Mouse (Mus musculus) embryonic facial prominence, embryonic 11.5 days (tissue): ENCODE data around the gene Ass1. TPM values are rescaled to one million over a fixed set of nuclear protein-coding genes. Genes with fewer than 3 reads are reported as not detected.

Source experiments
- ATAC-seq: fragments of 200-750 bp; cut with Nextera tagmentation; replicated peaks from 2 replicates; pipeline ENCODE4 v1.8.0; 2017; ENCODE audit warnings: low read depth; ENCODE audit not compliant: insufficient number of reproducible peaks, low FRiP score, low TSS enrichment
- DNase-seq: peaks from one replicate; pipeline ENCODE4 v3.0.0-alpha.2; 2015; ENCODE audit warnings: low spot score
- H3K27ac ChIP-seq: fragments of 300-500 bp; sonication (generic); replicated peaks from 2 replicates; pipeline ENCODE4 v1.5.1; 2014; ENCODE audit warnings: mild to moderate bottlenecking, low read depth, low read length, control low read depth
- H3K27me3 ChIP-seq: fragments of 300-500 bp; sonication (generic); 2 replicates; pipeline ENCODE4 v1.6.1; 2014; ENCODE audit warnings: mild to moderate bottlenecking, low read length, moderate library complexity, mixed read lengths; ENCODE audit not compliant: control insufficient read depth, insufficient read depth
- H3K36me3 ChIP-seq: fragments of 300-500 bp; sonication (generic); replicated peaks from 2 replicates; pipeline ENCODE4 v1.6.1; 2014; ENCODE audit warnings: low read depth, mild to moderate bottlenecking, low read length, moderate library complexity, mixed read lengths; ENCODE audit not compliant: control insufficient read depth, insufficient read depth
- H3K4me1 ChIP-seq: fragments of 300-500 bp; sonication (generic); 2 replicates; pipeline ENCODE4 v1.6.1; 2014; ENCODE audit warnings: low read length, mixed read lengths; ENCODE audit not compliant: control insufficient read depth, insufficient read depth
- H3K4me2 ChIP-seq: fragments of 300-500 bp; sonication (generic); 2 replicates; pipeline ENCODE4 v1.6.1; 2014; ENCODE audit warnings: low read depth, mild to moderate bottlenecking, control low read depth, low read length, moderate library complexity
- H3K4me3 ChIP-seq: fragments of 300-500 bp; sonication (generic); 2 replicates; pipeline ENCODE4 v1.5.1; 2014; ENCODE audit warnings: low read depth, low read length, control low read depth
- H3K9ac ChIP-seq: fragments of 300-500 bp; sonication (generic); replicated peaks from 2 replicates; pipeline ENCODE4 v1.6.1; 2014; ENCODE audit warnings: mild to moderate bottlenecking, control low read depth, low read length
- H3K9me3 ChIP-seq: fragments of 300-500 bp; sonication (generic); replicated peaks from 2 replicates; pipeline ENCODE4 v1.6.1; 2016; ENCODE audit warnings: mild to moderate bottlenecking, low read length, inconsistent platforms, mixed read lengths; ENCODE audit not compliant: control insufficient read depth
- WGBS: fragments of 180-500 bp; shearing (Covaris S2); extraction: QIAGEN DNeasy Blood & Tissue Kit; methylation state at CpG from one replicate; pipeline ENCODE4 v1.1.7; 2014; 5-methylcytosine and 5-hydroxymethylcytosine counted together
- polyA plus RNA-seq: library from polyadenylated mRNA; unstranded; fragments of >200 nt; fragmentation: Nextera tagmentation; extraction: Ambion mirVana; gene quantifications from 2 replicates; pipeline ENCODE4 v1.2.1, GENCODE M21; 2014

Gene Ass1
- 11.2 and 14.5 TPM in 2 replicates for polyA plus RNA-seq

DNA sequence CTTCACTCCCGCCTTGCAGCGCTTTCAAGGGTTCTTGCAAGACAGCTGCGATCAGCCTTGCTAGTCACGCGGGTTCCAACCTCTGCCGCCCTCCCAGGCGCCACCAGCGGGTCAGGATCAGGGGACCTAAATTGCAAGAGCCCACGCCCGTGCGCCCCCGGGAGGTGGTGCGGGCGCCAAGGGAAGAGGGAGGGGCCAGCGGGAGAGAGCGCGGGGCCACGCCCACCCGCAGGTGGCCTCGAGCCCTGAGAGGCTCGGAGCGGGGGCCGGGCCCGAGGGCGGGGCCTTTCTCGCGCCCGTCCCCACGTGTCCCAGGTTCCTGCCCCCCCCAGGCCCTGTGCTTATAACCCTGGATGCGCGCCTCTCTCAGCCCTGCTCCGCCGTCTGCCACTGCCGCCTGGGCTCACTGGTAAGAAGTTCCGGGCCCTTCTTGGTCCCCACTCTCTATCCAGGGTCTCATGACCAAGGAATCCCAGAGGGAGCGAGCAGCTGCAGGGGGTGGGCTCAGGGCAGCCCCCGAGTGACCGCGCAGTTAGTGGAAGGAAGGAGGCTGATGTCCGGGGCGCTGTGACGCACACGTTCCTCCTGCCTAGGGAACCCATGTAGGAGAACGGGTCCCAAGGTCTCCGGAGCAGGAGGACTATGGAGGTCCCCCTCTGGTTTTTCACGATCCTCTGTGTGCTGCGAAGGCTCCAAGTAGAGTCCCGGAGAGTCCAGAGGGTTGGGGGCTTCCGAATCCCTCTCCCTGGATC lies at the start of gene Ass1:
Gene Ass1, plus strand, starts transcription at position 277 of the 752 bp plus-strand sequence.
- no peak within 1 kb of the TSS for H3K27ac ChIP-seq
- peaks cover 13% of the 10 kb centered on the region for H3K4me1 ChIP-seq
- ATAC-seq (0 out of 2 replicates have a peak, but pooled peaks have one; percentile 36), DNase-seq (peak; percentile 74)
- H3K36me3 ChIP-seq, result no peaks in the 10 kb centered on the region
- peak within 1 kb of the TSS; percentile 42 for H3K4me3 ChIP-seq
- peaks cover 26% of the 10 kb centered on the region for H3K27me3 ChIP-seq
- no peaks in the 10 kb centered on the region for H3K9me3 ChIP-seq
- peak within 1 kb of the TSS; percentile 91 for H3K4me2 ChIP-seq
- H3K9ac ChIP-seq, result peak within 1 kb of the TSS; percentile 26
- WGBS, result under 1% methylated on average over 41 of the region's 49 CpGs

DNA sequence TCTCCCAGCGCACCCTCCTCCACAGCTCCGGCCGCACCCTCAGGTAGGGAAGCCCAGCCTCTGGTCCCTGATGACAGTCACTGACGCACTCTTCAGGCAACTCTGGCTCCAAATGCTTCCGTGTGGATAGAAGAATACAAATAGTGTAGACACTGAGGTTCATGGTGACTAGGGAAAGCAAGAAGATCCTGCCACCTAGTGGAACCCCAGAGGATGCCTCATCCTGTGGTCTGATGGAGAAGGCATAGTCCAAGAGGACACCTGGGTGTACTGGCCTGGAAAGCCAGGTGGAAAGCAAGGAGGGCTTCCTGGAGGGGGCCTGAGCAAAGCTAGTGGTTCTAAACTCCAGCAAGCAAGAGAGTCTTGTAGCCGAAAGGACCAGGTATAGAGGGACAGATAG lies 49.1 kb upstream of the Ass1 start:
- 84% methylated on average over 6 of the region's 6 CpGs for WGBS
- no peaks in the 10 kb centered on the region for H3K27me3 ChIP-seq

DNA sequence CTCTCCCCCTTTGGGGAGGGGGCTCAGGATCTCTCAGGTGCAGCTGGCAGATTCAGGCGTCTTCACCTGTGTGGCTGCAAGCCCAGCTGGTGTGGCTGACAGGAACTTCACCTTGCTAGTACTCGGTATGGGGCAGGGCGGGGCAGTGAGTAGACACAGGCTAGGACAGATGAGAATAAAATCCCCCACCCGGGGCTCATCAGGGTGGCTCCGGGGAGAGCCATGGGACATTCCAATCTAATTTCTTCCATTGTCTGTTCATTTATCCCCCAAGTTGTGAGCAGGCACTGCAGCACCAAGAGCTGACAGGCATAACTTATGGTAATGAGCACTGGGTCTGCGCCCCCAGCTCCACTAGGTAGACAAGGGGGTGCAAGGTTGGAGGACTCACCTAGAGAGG lies 47.4 kb upstream of the Ass1 start:
- H3K4me2 ChIP-seq, result no peak overlapping the region
- H3K27me3 ChIP-seq, result no peaks in the 10 kb centered on the region
- H3K4me1 ChIP-seq, result no peaks in the 10 kb centered on the region
- H3K36me3 ChIP-seq, result no peaks in the 10 kb centered on the region
- no peaks in the 10 kb centered on the region for H3K9me3 ChIP-seq
- DNase-seq (no peak), ATAC-seq (no peak)
- H3K27ac ChIP-seq, result no peak overlapping the region
- 67% methylated on average over 6 of the region's 6 CpGs for whole genome bisulfite sequencing
- H3K4me3 ChIP-seq, result no peak overlapping the region
- H3K9ac ChIP-seq, result no peak overlapping the region

More for the DNA sequence above, 49.1 kb upstream of the Ass1 start:
- Histone ChIP-seq H3K4me1 (no peaks in the 10 kb centered on the region), H3K36me3 (no peaks in the 10 kb centered on the region), H3K9ac (no peak overlapping the region), H3K27ac (no peak overlapping the region), H3K4me3 (no peak overlapping the region), H3K9me3 (no peaks in the 10 kb centered on the region), H3K4me2 (no peak overlapping the region)
- no peak for ATAC-seq
- peak; percentile 10 for DNase-seq

DNA sequence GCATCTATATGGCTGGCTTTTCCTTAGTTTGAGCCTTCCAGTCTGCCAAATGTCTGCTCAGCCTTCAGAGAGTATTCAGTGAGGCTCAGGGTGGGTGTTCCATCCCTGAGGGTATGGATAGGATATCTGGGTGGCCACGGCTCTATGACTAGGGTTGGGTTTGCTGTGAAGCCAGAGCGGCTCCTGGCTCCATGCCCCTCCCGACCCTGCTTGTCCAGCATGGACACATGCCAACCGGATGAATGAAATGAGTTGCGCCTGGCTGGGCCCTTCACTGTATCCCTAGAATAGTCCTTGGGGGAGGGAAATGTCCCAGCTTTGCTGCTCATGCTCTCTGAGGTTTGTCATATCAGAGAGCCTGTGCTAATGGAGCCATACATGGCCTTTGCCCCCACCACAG lies 38.5 kb upstream of the Ass1 start:
- DNase-seq (no peak), ATAC-seq (no peak)
- Histone ChIP-seq H3K27ac (no peak overlapping the region), H3K36me3 (no peaks in the 10 kb centered on the region), H3K4me2 (no peak overlapping the region), H3K4me3 (no peak overlapping the region), H3K27me3 (no peaks in the 10 kb centered on the region), H3K9me3 (no peaks in the 10 kb centered on the region), H3K9ac (no peak overlapping the region), H3K4me1 (no peaks in the 10 kb centered on the region)
- 84% methylated on average over 5 of the region's 5 CpGs for WGBS

DNA sequence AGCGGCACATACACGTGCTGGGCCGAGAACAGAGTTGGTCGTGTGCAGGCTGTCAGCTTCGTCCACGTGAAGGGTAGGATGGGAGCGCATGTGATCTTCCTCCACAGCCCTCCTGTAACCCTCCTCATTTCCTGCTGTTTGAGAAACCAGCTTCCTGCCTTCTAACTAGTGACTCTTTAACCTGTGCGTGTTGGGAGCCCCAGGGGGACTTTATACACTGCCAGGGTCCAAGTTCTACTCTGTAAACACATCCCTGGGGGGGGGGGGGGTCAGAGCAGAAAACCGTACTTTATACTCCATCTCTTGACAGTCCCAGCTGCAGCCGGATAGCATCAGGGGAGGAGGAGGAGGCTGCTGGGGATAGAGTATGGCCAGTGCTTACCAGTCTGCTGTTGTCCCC lies 35.3 kb upstream of the Ass1 start:
- 61% methylated on average over 10 of the region's 10 CpGs for WGBS
- H3K9ac ChIP-seq, result no peak overlapping the region
- H3K9me3 ChIP-seq, result no peaks in the 10 kb centered on the region
- H3K4me2 ChIP-seq, result no peak overlapping the region
- ATAC-seq, result no peak
- no peaks in the 10 kb centered on the region for H3K36me3 ChIP-seq
- H3K27me3 ChIP-seq, result no peaks in the 10 kb centered on the region
- no peak for DNase-seq
- H3K27ac ChIP-seq, result no peak overlapping the region
- no peaks in the 10 kb centered on the region for H3K4me1 ChIP-seq
- H3K4me3 ChIP-seq, result no peak overlapping the region

DNA sequence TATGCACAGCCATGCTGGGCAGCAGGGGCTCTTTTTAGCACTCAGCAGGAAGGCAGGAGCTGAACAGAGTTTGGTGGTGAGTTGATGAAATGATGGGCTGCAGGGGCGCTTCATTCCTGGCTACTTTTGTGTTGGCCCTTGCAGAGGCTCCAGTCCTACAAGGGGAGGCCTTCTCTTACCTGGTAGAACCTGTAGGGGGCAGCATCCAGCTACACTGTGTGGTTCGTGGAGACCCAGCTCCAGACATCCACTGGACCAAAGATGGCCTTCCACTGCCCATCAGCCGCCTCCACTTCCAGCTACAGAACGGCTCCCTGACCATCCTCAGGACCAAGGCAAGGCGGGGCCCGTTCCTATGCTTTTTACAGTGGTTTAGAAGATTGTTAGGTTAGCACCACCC lies 34.4 kb upstream of the Ass1 start:
- H3K4me2 ChIP-seq, result no peak overlapping the region
- H3K4me1 ChIP-seq, result no peaks in the 10 kb centered on the region
- no peaks in the 10 kb centered on the region for H3K36me3 ChIP-seq
- no peaks in the 10 kb centered on the region for H3K9me3 ChIP-seq
- DNase-seq (peak; percentile 70), ATAC-seq (no peak)
- no peak overlapping the region for H3K27ac ChIP-seq
- WGBS, result 34% methylated on average over 6 of the region's 6 CpGs
- H3K4me3 ChIP-seq, result no peak overlapping the region
- no peak overlapping the region for H3K9ac ChIP-seq
- no peaks in the 10 kb centered on the region for H3K27me3 ChIP-seq

DNA sequence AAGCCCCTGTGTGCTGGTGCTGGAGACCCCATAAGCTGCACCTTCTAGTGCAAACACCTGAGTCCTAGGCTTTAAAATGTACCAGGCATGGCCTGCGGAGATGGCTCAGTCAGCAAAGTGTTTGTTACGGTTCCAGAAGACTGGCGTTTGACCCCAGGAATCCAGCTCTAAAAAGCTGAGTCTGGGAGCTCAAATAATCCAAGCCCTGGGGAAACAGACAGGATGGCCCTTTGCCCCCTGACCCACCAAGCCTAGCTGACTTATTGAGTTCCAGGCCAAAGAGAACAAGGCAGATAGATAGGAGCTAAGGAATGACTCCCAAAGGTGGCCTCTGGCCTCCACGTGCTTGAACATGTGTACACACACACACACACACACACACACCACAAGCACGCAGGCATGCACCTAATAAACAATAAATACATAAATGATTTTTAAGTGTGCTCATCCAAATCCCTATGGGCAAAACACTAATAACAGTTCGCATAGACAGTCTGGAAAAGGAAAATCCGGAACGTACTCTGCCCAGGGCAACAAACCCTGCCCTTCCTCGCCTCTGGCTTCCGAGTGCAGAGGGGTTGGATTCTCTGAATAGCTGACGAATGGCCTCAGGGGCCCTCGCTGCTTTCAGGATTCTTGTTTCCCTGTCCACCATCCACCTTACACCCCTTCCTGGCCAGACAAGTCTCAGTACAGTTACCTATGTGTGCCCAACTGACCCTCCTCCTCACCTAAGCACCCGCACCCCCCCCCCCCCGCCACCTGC lies 32.3 kb upstream of the Ass1 start:
- WGBS, result 38% methylated on average over 14 of the region's 14 CpGs
- DNase-seq (no peak), ATAC-seq (no peak)
- no peaks in the 10 kb centered on the region for H3K9me3 ChIP-seq
- no peak overlapping the region for H3K4me3 ChIP-seq
- H3K36me3 ChIP-seq, result no peaks in the 10 kb centered on the region
- no peaks in the 10 kb centered on the region for H3K4me1 ChIP-seq
- H3K27ac ChIP-seq, result no peak overlapping the region
- H3K4me2 ChIP-seq, result no peak overlapping the region
- H3K9ac ChIP-seq, result no peak overlapping the region
- H3K27me3 ChIP-seq, result no peaks in the 10 kb centered on the region

DNA sequence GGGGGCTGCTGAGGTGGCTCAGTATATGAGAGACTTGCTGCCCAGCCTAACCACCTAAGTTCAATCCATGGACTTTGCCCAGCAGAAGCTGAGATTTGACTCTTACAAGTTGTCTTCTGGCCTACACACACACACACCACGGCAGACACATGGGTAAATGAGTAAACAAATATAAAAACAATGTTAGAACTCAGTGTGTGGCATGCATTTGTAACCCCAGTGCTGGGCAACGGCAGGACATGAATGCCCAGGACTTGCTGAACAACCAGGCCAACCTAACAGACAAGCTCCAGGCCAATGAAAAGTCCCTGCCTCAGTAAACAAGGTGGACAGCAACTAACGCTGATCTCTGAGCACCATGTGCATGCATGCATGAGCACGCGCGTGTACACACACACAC lies 30.4 kb upstream of the Ass1 start:
- DNase-seq, result no peak
- H3K4me3 ChIP-seq, result no peak overlapping the region

More for the DNA sequence above, 30.4 kb upstream of the Ass1 start:
- Histone ChIP-seq H3K27ac (no peak overlapping the region), H3K4me1 (no peaks in the 10 kb centered on the region), H3K27me3 (no peaks in the 10 kb centered on the region), H3K9me3 (no peaks in the 10 kb centered on the region), H3K9ac (no peak overlapping the region), H3K36me3 (no peaks in the 10 kb centered on the region), H3K4me2 (no peak overlapping the region)
- 86% methylated on average over 6 of the region's 6 CpGs for WGBS
- ATAC-seq, result no peak
